Mouse (Mus musculus) ES-CJ7 (cell line): ENCODE data around the gene Plxna3.
"Not testable (repeated sequence)": the region's sequence is repeated elsewhere in the genome, so short reads cannot be mapped to it uniquely, and the experiment has no call there.

Source experiments
- DNase-seq: peaks from one replicate; pipeline ENCODE4 v3.0.0; 2011; ENCODE audit warnings: low read depth, low spot score

Gene Plxna3

DNA sequence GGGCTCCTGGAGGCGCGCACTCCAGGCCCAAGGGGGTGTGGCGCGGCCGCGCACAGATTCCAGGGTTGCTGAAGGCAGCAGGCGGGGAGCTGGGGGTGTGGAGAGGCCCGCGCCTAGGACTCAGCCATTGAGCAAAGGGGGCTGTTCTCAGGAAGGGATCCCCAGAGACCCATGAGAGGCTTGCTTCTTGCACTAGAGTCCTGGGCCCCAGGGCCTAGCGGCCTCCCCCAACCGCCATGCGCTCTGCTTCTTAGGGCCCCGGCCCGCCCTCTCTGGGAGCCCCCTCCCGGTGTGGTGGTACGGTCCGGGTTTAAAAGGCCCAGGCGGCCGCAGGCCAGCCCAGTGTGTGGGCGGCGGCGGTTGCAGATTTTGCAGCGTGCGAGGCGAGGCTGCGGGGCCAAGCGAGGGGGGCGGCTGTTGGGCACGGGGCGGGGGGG, at the start of gene Plxna3:
Gene Plxna3 (plus strand): TSS at position 342 of the 437 bp plus-strand sequence.
- DNase-seq, result peak; percentile 62

- no peak for DNase-seq
Observed at GRCm38 (mm10) chrX:74281041-74281731, 47.7 kb upstream of the Plxna3 start.

- peak; percentile 80 for DNase-seq
Observed at GRCm38 (mm10) chrX:74281732-74282394, 47.0 kb upstream of the Plxna3 start, which contains the start of the genes Taz and Dnase1l1. Gene Taz, plus strand, starts transcription at chrX:74281912. Gene Dnase1l1, minus strand, starts transcription at chrX:74282337.

DNA sequence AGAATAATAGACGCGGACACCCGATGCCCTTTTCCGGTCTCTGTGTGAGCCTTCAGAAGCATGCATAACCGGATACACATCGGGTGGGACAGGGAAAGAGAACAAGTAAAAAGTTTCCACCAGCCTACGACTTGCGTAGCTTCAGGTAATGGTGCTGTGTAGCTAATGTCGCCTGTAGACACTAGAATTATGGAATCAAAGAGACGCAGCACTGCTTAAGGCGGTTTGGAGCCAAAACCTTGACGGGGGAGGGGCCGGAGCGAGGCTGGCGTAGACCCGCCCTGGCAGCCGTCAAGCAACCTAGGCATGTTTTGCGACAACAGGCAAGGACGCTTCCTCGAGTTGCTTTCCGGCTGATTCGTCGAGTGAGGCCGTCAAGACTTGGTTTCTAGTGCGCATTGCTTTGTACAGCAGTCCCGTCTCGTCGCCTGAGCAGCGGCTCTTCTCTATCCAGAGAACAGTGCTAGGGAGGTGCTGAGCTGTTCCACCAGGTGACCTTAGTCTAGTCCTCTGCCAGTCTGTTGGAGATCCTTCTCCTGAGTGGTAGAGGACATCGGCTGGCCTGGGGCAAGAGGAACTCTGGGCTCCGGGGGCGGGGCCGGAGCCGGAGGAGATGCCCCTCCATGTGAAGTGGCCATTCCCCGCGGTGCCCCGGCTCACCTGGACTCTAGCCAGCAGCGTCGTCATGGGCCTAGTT, 46.3 kb upstream of the Plxna3 start:
- peak; percentile 90 for DNase-seq

- DNase-seq, result no peak
Observed at GRCm38 (mm10) chrX:74283092-74283437, 45.8 kb upstream of the Plxna3 start.

GRCm38 (mm10) chrX:74293431-74293830, 35.4 kb upstream of the Plxna3 start:
- DNase-seq, result no peak

- DNase-seq, result peak; percentile 95
Observed at GRCm38 (mm10) chrX:74296538-74297448, 32.1 kb upstream of the Plxna3 start, which contains the start of gene Atp6ap1. Gene Atp6ap1, plus strand, starts transcription at chrX:74297097.

GRCm38 (mm10) chrX:74298348-74298747, 30.5 kb upstream of the Plxna3 start:
- no peak for DNase-seq

GRCm38 (mm10) chrX:74299721-74300120, 29.1 kb upstream of the Plxna3 start:
- no peak for DNase-seq

DNA sequence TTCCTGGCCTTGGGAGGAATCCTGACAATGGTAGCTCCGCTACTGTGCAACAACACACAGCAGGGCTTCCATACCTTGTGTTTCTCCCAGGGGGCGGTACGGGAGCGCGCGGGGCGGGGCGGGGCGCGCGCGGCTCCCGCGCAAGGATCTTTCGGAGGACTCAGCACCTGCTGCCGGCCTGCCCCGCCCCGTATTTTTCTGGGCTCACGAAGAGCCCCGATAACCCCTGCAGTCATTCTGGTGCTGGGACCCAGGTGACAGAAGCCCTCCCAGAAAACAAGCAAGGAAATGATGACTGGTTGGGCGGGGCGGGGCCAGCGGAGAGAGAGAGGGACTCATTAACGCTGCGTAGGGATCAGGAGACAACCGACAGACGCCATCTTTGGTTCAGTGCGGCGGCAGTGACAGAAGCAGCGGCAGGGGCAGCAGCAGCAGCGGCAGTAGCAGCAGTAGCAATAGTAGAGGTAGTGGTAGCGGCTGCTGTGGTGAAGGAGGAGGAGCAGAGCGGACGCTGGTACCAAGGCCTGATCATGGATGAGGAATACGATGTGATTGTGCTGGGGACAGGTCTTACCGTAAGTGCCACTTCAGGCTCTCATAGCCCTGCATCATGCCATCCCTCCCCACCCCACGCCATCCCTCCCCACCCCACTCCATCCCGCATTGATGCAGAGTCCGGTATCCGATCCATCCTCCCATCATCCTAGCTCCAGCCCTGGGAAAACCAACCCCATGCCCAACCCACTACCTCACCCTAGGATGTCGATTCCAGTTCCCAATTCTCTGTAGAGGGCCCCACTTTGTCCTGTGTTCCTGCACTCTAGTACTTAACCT, 23.8 kb upstream of the Plxna3 start, which contains the start of gene Gdi1:
Gene Gdi1 (plus strand): TSS at position 132 of the 834 bp plus-strand sequence.
- peak; percentile 85 for DNase-seq

DNA sequence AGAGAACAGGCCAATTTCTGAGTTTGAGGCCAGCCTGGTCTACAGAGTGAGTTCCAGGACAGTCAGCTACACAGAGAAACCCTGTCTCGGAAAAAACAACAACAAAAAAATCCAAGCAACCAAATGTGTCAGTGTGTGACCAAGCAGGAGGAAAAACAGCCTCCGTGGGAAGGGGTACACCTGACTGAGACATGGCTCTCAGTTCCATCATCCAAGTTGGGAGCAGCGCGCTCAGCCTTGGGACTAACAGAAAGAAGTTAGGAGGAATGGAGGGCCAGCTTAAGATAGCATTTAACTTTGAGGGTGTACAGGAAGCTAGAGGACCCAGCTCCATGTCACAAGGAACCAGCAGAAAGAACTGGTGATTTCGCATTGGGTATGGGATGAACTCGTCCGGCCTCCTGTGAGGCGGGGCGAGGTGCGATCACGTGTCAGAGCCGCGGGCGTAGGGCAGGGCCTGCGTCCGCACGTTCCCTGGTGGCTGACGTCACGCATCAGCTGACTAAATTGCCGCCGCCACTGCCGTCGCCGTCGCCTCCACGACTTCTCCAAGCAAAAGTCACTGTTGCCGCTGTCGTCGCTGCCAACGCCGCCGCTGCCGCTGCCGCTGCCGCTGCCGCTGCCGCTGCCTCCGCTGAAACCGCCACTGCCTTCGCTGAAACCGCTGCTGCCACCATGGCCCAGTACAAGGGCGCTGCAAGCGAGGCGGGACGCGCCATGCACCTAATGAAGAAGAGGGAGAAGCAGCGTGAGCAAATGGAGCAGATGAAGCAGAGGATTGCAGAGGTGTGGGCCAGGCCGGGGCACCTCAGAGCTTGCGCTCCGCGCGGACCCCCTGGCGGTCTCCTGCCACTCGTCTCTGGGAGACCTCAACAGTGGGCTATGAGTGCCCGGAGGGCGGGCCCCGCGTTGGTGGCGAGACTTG, 16.1 kb upstream of the Plxna3 start, which contains the start of gene Fam50a:
Gene Fam50a (plus strand): TSS at position 494 of the 925 bp plus-strand sequence.
- DNase-seq, result peak; percentile 85

GRCm38 (mm10) chrX:74329215-74329671, 377 bp downstream of the Plxna3 start:
- DNase-seq, result no peak

GRCm38 (mm10) chrX:74330166-74330930, 1.5 kb downstream of the Plxna3 start:
- DNase-seq, result no peak

DNA sequence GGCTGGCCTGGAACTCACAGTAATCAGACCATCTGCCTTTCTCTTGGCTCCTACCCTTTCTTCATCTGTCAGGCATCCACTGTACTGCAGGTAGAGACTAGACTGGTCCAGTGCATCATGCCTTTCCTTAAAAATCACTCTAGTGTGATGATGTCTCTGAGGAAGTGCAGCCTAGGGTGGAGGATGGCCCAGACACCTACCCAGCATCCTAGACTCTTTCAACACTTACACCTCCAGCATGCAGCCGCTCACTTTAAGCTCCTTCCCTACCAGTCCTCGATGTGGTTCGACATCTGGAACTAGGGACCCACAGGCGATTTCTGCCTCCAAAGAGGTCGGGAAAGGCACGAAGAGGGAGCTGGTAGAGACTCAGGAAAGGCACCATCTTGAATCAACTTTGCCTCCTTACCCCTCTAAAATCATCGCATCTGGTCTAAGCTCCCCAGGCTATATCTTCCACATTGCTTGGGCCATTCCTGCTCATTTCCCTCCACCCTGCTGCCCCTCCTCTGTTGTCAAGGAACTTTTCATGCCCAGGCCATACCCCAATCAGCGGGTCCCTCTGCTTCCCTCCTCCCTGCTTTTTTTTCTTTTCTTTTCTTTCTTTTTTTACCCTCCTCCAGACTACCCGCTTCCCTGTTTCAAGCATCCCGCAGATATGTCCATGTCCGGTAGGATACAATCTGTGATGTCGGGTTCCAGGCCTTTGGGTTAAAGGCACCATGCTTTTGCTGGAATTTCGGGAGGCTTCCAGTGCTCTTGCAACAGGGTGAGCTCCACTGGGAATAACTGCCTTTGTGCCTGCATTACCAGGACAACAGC, 24.0 kb downstream of the Plxna3 start:
- no peak for DNase-seq

DNA sequence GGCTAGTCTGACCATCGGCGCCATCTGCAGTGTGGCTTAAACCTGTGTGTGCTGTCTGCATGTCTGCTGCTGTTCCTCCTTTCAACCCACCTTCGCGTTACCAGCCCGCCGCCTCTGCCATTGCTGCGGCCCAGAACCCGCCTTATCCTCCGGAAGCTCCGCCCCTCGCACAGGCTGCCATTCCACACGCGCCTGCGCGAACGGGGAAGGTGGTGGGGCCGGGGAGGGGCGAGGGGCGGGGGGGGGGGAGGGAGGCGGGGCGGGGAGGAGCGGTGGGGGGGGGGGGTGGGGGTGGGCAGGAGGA, 24.6 kb downstream of the Plxna3 start, which contains the start of gene Lage3:
Gene Lage3 (minus strand): TSS at position 152 of the 304 bp plus-strand sequence.
- peak; percentile 62 for DNase-seq

GRCm38 (mm10) chrX:74357069-74357468, 28.2 kb downstream of the Plxna3 start:
- not testable (repeated sequence) for DNase-seq

- no peak for DNase-seq
Observed at GRCm38 (mm10) chrX:74359171-74359570, 30.3 kb downstream of the Plxna3 start.
